Mouse (Mus musculus): ENCODE data around the gene Pitx2. TPM values are rescaled to one million over a fixed set of nuclear protein-coding genes. Genes with fewer than 3 reads are reported as not detected.

Gene Pitx2
- polyA plus RNA-seq, 1 experiment from 2014 or later: 28.1 TPM

- H3K4me1 ChIP-seq (ENCODE audit: control insufficient read depth, insufficient read depth, low read length): no peaks in the 10 kb centered on the region
- no peak for ATAC-seq
- no peak overlapping the region for H3K4me2 ChIP-seq (ENCODE audit: low read depth, low read length)
- H3K27ac ChIP-seq (ENCODE audit: low read length): no peak overlapping the region
- no peaks in the 10 kb centered on the region for H3K9me3 ChIP-seq (ENCODE audit: control insufficient read depth, low read length)
- H3K9ac ChIP-seq (ENCODE audit: low read depth, low read length): no peak overlapping the region
- H3K36me3 ChIP-seq (ENCODE audit: control insufficient read depth, insufficient read depth, low read length): no peaks in the 10 kb centered on the region
- H3K27me3 ChIP-seq (replicated peaks; ENCODE audit: control insufficient read depth, insufficient read depth, low read length): no peaks in the 10 kb centered on the region
- H3K4me3 ChIP-seq (ENCODE audit: low read length): no peak overlapping the region
- WGBS: 94% methylated on average over 4 of the region's 4 CpGs
These were observed 27.9 kb upstream of the Pitx2 start for GRCm38 (mm10) chr3:129171789-129172188.

DNA sequence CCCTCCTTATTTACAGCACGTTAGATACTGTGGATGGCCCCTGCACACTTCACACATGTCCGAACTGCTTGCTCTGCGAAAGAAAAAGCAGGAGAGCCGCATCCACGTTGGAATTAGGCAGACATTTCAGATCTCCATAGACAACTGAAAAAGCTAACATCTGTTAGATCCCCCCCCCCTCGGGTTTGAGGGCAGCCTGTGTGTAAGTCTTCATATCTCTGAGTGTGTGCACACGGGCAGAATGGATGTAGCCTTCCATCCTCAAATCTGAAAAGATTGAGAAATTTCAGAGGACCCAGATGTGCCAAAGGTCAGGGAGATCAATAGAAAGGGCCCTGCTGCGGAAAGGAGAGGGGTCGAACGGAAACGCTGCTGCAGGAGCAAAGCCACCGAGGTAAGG, 5.2 kb upstream of the Pitx2 start:
- no peak overlapping the region for H3K9ac ChIP-seq (ENCODE audit: low read depth, low read length)
- H3K36me3 ChIP-seq (ENCODE audit: control insufficient read depth, insufficient read depth, low read length): no peaks in the 10 kb centered on the region
- 26% methylated on average over 12 of the region's 12 CpGs for WGBS
- H3K27ac ChIP-seq (ENCODE audit: low read length): no peak overlapping the region
- no peak for ATAC-seq
- H3K4me1 ChIP-seq (ENCODE audit: control insufficient read depth, insufficient read depth, low read length): 0 out of 2 replicates have a peak, but pooled peaks cover 2% of the 10 kb centered on the region
- peaks cover 30% of the 10 kb centered on the region for H3K27me3 ChIP-seq (replicated peaks; ENCODE audit: control insufficient read depth, insufficient read depth, low read length)
- no peak overlapping the region for H3K4me3 ChIP-seq (ENCODE audit: low read length)
- no peak overlapping the region for H3K4me2 ChIP-seq (ENCODE audit: low read depth, low read length)
- H3K9me3 ChIP-seq (ENCODE audit: control insufficient read depth, low read length): no peaks in the 10 kb centered on the region

DNA sequence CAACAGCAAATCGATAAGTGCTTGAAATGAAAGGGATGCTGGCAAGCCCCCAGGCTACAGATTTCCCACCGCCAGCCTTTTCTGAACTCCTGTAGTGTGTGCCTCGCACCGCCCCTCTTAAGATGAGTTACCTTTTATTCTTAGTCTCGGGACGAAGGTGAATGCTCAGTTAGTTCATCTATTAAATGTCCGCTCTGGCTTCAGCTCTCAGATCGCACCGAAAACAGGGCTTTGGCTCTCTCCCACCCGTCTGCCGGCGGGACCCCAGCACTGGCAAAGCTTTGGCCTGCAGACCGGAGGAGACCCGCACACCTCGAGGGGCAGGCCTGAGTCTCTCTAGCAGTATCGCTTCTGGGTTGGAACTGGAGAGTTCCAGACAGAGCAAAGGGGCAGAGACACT, 4.6 kb upstream of the Pitx2 start:
- Histone ChIP-seq H3K27me3 (replicated peaks; ENCODE audit: control insufficient read depth, insufficient read depth, low read length) (peaks cover 36% of the 10 kb centered on the region), H3K4me3 (ENCODE audit: low read length) (no peak overlapping the region), H3K9ac (ENCODE audit: low read depth, low read length) (no peak overlapping the region), H3K27ac (ENCODE audit: low read length) (no peak overlapping the region), H3K4me2 (ENCODE audit: low read depth, low read length) (no peak overlapping the region), H3K9me3 (ENCODE audit: control insufficient read depth, low read length) (no peaks in the 10 kb centered on the region), H3K4me1 (ENCODE audit: control insufficient read depth, insufficient read depth, low read length) (0 out of 2 replicates have a peak, but pooled peaks cover 5% of the 10 kb centered on the region), H3K36me3 (ENCODE audit: control insufficient read depth, insufficient read depth, low read length) (no peaks in the 10 kb centered on the region)
- ATAC-seq: no peak
- 25% methylated on average over 16 of the region's 16 CpGs for WGBS

DNA sequence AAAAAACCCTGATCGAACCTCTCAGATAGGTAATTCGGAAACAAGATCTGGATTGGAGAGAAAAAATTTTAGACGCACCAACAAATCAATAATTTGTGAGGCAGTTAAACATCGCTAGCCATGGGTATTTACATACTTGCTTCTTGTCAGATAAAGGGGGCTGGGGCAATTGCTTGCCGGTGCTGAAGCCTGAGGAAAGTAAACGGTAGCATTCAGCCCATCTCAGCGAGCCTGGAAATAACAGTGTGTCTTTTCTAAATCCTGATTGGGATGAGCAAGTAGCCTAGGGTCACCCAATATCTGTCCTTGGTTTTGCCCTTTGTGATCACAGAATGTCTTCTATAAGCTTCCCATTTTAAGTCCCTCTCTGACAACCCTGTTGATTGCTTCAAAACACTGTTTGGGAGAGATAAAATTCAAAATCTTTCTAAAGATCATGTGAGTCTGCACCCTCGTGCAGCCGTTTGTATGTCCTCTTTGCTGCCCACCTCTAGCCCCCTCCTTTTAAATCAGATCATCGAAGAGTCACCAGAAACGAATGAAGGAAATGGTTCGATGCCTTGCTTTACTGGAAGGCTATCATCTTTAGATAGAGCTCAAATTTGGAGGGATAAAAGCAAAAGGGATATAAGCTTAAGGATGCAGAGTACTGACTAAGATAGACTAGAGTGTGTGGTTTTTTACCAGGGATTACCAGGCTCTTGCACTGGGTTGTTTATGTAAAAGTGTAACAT, 3.7 kb upstream of the Pitx2 start:
- no peaks in the 10 kb centered on the region for H3K36me3 ChIP-seq (ENCODE audit: control insufficient read depth, insufficient read depth, low read length)
- H3K4me1 ChIP-seq (ENCODE audit: control insufficient read depth, insufficient read depth, low read length): 0 out of 2 replicates have a peak, but pooled peaks cover 5% of the 10 kb centered on the region
- H3K4me2 ChIP-seq (ENCODE audit: low read depth, low read length): no peak overlapping the region
- H3K27me3 ChIP-seq (replicated peaks; ENCODE audit: control insufficient read depth, insufficient read depth, low read length): peaks cover 37% of the 10 kb centered on the region
- no peak overlapping the region for H3K27ac ChIP-seq (ENCODE audit: low read length)
- 15% methylated on average over 12 of the region's 12 CpGs for WGBS
- H3K9ac ChIP-seq (ENCODE audit: low read depth, low read length): no peak overlapping the region
- no peaks in the 10 kb centered on the region for H3K9me3 ChIP-seq (ENCODE audit: control insufficient read depth, low read length)
- H3K4me3 ChIP-seq (ENCODE audit: low read length): no peak overlapping the region
- ATAC-seq: no peak

DNA sequence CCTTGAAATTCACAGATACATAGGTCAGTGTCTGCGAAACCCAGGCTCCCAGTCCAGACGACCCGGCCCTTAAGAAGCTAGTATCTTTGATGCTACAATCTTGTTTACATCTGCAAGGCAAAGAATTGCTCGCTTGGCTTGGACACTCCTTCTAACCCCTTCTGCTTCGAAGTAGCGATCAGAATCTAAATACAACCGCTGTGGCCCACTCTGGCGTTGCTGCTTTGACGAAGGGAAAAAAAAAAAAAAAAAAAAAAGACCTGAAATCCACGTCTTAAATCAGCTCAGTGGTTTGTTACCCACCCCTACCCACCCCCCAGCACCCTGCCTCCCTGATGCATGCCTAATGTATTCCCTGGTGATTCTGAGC, 3.1 kb upstream of the Pitx2 start:
- no peak overlapping the region for H3K4me3 ChIP-seq (ENCODE audit: low read length)
- peaks cover 38% of the 10 kb centered on the region for H3K27me3 ChIP-seq (replicated peaks; ENCODE audit: control insufficient read depth, insufficient read depth, low read length)
- no peak for ATAC-seq
- no peaks in the 10 kb centered on the region for H3K9me3 ChIP-seq (ENCODE audit: control insufficient read depth, low read length)
- H3K4me2 ChIP-seq (ENCODE audit: low read depth, low read length): peak overlapping the region; percentile 37; the same call in 1 of the 2 replicates
- no peak overlapping the region for H3K27ac ChIP-seq (ENCODE audit: low read length)
- 13% methylated on average over 10 of the region's 10 CpGs for WGBS
- H3K9ac ChIP-seq (ENCODE audit: low read depth, low read length): no peak overlapping the region
- 0 out of 2 replicates have a peak, but pooled peaks cover 5% of the 10 kb centered on the region for H3K4me1 ChIP-seq (ENCODE audit: control insufficient read depth, insufficient read depth, low read length)
- H3K36me3 ChIP-seq (ENCODE audit: control insufficient read depth, insufficient read depth, low read length): no peaks in the 10 kb centered on the region

- 13% methylated on average over 13 of the region's 13 CpGs for WGBS
- Histone ChIP-seq H3K9ac (ENCODE audit: low read depth, low read length) (0 out of 2 replicates have a peak overlapping the region, but pooled peaks have one; percentile 29), H3K27ac (ENCODE audit: low read length) (no peak overlapping the region), H3K27me3 (replicated peaks; ENCODE audit: control insufficient read depth, insufficient read depth, low read length) (peaks cover 41% of the 10 kb centered on the region), H3K36me3 (ENCODE audit: control insufficient read depth, insufficient read depth, low read length) (no peaks in the 10 kb centered on the region), H3K4me2 (ENCODE audit: low read depth, low read length) (peak overlapping the region; percentile 37), H3K4me3 (ENCODE audit: low read length) (peak overlapping the region; percentile 39), H3K4me1 (ENCODE audit: control insufficient read depth, insufficient read depth, low read length) (0 out of 2 replicates have a peak, but pooled peaks cover 5% of the 10 kb centered on the region), H3K9me3 (ENCODE audit: control insufficient read depth, low read length) (no peaks in the 10 kb centered on the region)
- no peak for ATAC-seq
These were observed 2.6 kb upstream of the Pitx2 start for GRCm38 (mm10) chr3:129197035-129197434.

DNA sequence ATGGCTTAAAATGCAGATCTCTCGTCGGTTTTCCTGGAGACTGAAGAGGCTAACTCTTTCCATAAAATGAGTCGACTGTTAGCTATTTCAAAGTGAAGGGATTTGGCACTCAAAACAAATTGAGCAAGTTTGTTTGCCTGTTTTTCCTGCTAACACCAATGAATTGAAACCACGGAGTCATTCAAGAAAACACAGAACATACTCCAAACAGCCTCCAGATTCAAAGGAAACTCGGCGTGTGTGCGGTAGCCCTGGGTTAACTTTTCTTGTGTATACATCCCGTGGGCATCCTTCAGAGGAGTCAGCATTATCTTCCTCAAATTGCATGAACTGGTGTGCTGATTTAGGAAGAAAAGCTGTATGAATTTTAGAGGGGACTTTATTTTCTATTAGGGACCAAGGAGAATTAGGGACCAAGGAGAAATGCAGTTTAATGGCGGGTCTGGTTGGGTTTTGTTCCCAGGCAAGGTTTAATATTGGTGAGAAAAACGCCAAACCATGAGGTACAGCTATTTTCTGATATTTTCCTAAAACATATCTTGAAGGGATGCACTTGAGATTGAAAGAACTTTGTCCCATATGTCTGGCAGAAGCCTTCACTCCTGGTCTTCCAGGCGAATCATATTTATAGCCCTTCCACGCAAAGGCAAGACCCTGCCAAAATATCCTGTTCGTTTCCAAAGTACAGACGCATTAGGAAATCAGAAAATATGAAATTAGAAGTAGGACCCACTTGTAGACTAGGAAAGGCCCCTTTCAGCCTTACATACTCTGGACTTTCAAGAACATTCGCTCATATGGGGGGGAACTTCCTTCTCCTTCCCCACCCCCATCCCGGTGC, 1.7 kb upstream of the Pitx2 start:
- Histone ChIP-seq H3K4me3 (ENCODE audit: low read length) (no peak overlapping the region), H3K9me3 (ENCODE audit: control insufficient read depth, low read length) (no peaks in the 10 kb centered on the region), H3K27me3 (replicated peaks; ENCODE audit: control insufficient read depth, insufficient read depth, low read length) (peaks cover 43% of the 10 kb centered on the region), H3K4me2 (ENCODE audit: low read depth, low read length) (no peak overlapping the region), H3K4me1 (ENCODE audit: control insufficient read depth, insufficient read depth, low read length) (0 out of 2 replicates have a peak, but pooled peaks cover 5% of the 10 kb centered on the region), H3K36me3 (ENCODE audit: control insufficient read depth, insufficient read depth, low read length) (no peaks in the 10 kb centered on the region), H3K27ac (ENCODE audit: low read length) (no peak overlapping the region), H3K9ac (ENCODE audit: low read depth, low read length) (no peak overlapping the region)
- WGBS: 34% methylated on average over 16 of the region's 16 CpGs
- no peak for ATAC-seq

- ATAC-seq: no peak
- no peak overlapping the region for H3K27ac ChIP-seq (ENCODE audit: low read length)
- H3K36me3 ChIP-seq (ENCODE audit: control insufficient read depth, insufficient read depth, low read length): no peaks in the 10 kb centered on the region
- 38% methylated on average over 11 of the region's 11 CpGs for WGBS
- H3K4me3 ChIP-seq (ENCODE audit: low read length): no peak overlapping the region
- peaks cover 46% of the 10 kb centered on the region for H3K27me3 ChIP-seq (replicated peaks; ENCODE audit: control insufficient read depth, insufficient read depth, low read length)
- no peaks in the 10 kb centered on the region for H3K9me3 ChIP-seq (ENCODE audit: control insufficient read depth, low read length)
- no peak overlapping the region for H3K4me2 ChIP-seq (ENCODE audit: low read depth, low read length)
- no peak overlapping the region for H3K9ac ChIP-seq (ENCODE audit: low read depth, low read length)
- H3K4me1 ChIP-seq (ENCODE audit: control insufficient read depth, insufficient read depth, low read length): peaks cover 5% of the 10 kb centered on the region; the same call in 1 of the 2 replicates
These were observed 1.1 kb upstream of the Pitx2 start for GRCm38 (mm10) chr3:129198627-129198903.

- Histone ChIP-seq H3K9me3 (ENCODE audit: control insufficient read depth, low read length) (no peaks in the 10 kb centered on the region), H3K27ac (ENCODE audit: low read length) (peak overlapping the region; percentile 49), H3K4me3 (ENCODE audit: low read length) (peak overlapping the region; percentile 59), H3K4me1 (ENCODE audit: control insufficient read depth, insufficient read depth, low read length) (peaks cover 11% of the 10 kb centered on the region), H3K36me3 (ENCODE audit: control insufficient read depth, insufficient read depth, low read length) (no peaks in the 10 kb centered on the region), H3K9ac (ENCODE audit: low read depth, low read length) (peak overlapping the region; percentile 69), H3K27me3 (replicated peaks; ENCODE audit: control insufficient read depth, insufficient read depth, low read length) (peaks cover 51% of the 10 kb centered on the region), H3K4me2 (ENCODE audit: low read depth, low read length) (peak overlapping the region; percentile 90)
- WGBS: 3% methylated on average over 16 of the region's 16 CpGs
- ATAC-seq: peak; percentile 14
These were observed 494 bp upstream of the Pitx2 start for GRCm38 (mm10) chr3:129199160-129199608.

All from intestine, embryonic 16.5 days (tissue).